Mouse (Mus musculus) liver, postnatal 0 days (tissue): Measurements from ENCODE around the gene Ntm.

Experiments
- CTCF ChIP-seq: sonication (generic); IDR thresholded peaks from 2 replicates; pipeline ENCODE4 v1.5.1; 2016; ENCODE audit warnings: antibody characterized with exemption, low read depth
- EP300 ChIP-seq: IDR thresholded peaks from 2 replicates; pipeline ENCODE4 v1.6.1; 2016; ENCODE audit warnings: antibody characterized with exemption, low read depth, mild to moderate bottlenecking

GRCm38 (mm10) chr9:29867746-29868145, 95.2 kb downstream of the Ntm start:
- TF ChIP-seq CTCF = no peak
- no peak for TF ChIP-seq EP300
